Mouse (Mus musculus): Measurements from ENCODE around the gene Fam160a2. TPM values are rescaled to one million over a fixed set of nuclear protein-coding genes. Genes with fewer than 3 reads are reported as not detected.

Gene Fam160a2
- polyA plus RNA-seq, 1 experiment, result 3.4 TPM

DNA sequence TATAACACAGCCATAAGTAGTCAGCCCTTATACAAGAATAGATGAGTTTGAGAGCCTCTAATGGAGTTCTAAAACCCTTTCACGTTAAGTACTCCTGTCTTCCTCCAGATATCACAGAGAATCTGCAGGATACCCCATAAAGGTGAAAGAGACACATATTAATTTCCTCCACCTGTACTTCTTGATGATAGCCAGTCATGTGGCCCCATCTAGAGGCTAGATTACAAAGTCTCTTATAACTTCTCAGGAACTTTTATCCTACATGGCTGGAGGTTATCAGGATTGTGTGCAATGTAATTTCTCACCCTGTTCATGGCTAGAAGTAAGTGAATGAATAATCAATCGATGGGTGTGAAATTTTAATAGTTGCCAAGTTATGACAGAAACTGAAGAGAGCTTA lies 74.6 kb downstream of the Fam160a2 start:
- H3K9me3 ChIP-seq (ENCODE audit: control insufficient read depth, low read length), result no peaks in the 10 kb centered on the region
- H3K4me3 ChIP-seq (replicated peaks), result no peak overlapping the region
- no peaks in the 10 kb centered on the region for H3K4me1 ChIP-seq (ENCODE audit: control insufficient read depth)
- TF ChIP-seq GATA1 (IDR thresholded peaks at IDR 0.05; ENCODE audit: low read length), result no peak
- TF ChIP-seq TAL1 (IDR thresholded peaks at IDR 0.05; ENCODE audit: low read length), result no peak
- H3K36me3 ChIP-seq (ENCODE audit: control insufficient read depth), result no peaks in the 10 kb centered on the region
- no peaks in the 10 kb centered on the region for H3K27me3 ChIP-seq (ENCODE audit: control insufficient read depth)

Other genes starting within 250 kb of the Fam160a2 start
- gene Olfr684, start 236.4 kb downstream of the Fam160a2 start, polyA plus RNA-seq (2012), result not detected in 2 replicates
- gene Olfr685, start 214.0 kb downstream of the Fam160a2 start, polyA plus RNA-seq (2012), result not detected in 2 replicates
- gene Olfr686, start 192.6 kb downstream of the Fam160a2 start, polyA plus RNA-seq (2012), result not detected in 2 replicates
- gene Olfr688, start 112.0 kb downstream of the Fam160a2 start, polyA plus RNA-seq (2012), result not detected in 2 replicates
- gene Olfr689, start 88.9 kb downstream of the Fam160a2 start, polyA plus RNA-seq (2012), result not detected in 2 replicates
- not detected in 2 replicates for gene Olfr690, start 66.0 kb downstream of the Fam160a2 start, polyA plus RNA-seq (2012)
- not detected in 2 replicates for gene Olfr691, start 57.8 kb downstream of the Fam160a2 start, polyA plus RNA-seq (2012)
- gene Olfr692, start 31.8 kb downstream of the Fam160a2 start, polyA plus RNA-seq (2012), result not detected in 2 replicates
- gene Gm5901, start 25.0 kb downstream of the Fam160a2 start, polyA plus RNA-seq (2012), result not detected in 2 replicates
- not detected in 2 replicates for gene Cnga4, start 4.5 kb upstream of the Fam160a2 start, polyA plus RNA-seq (2012)
- gene Cckbr, start 25.7 kb upstream of the Fam160a2 start, polyA plus RNA-seq (2012), result not detected in 2 replicates
- gene Cavin3, start 82.2 kb upstream of the Fam160a2 start, polyA plus RNA-seq (2012), result 0.07 TPM in 1 of 2 replicates, not detected in the other
- gene Smpd1, start 154.3 kb upstream of the Fam160a2 start, polyA plus RNA-seq (2012), result 2.2 and 2.8 TPM in 2 replicates
- 0.01 and 0.19 TPM in 2 replicates for gene Apbb1, start 181.6 kb upstream of the Fam160a2 start, polyA plus RNA-seq (2012)
- not detected in 2 replicates for gene Hpx, start 200.1 kb upstream of the Fam160a2 start, polyA plus RNA-seq (2012)
- 0.06 and 0.10 TPM in 2 replicates for gene Trim3, start 233.5 kb upstream of the Fam160a2 start, polyA plus RNA-seq (2012)
- gene Timm10b, start 240.0 kb upstream of the Fam160a2 start, polyA plus RNA-seq (2012), result 24.4 and 28.7 TPM in 2 replicates
- gene Arfip2, start 240.4 kb upstream of the Fam160a2 start, polyA plus RNA-seq (2012), result 1.5 and 1.7 TPM in 2 replicates
- 2.6 and 14.1 TPM in 2 replicates for gene Gm45799, start 240.5 kb upstream of the Fam160a2 start, polyA plus RNA-seq (2012)